Mouse (Mus musculus) neural tube, embryonic 11.5 days (tissue): ENCODE measurements around the gene Cnot3. TPM values are rescaled to one million over a fixed set of nuclear protein-coding genes. Genes with fewer than 3 reads are reported as not detected.
"Not testable (repeated sequence)": the region's sequence is repeated elsewhere in the genome, so short reads cannot be mapped to it uniquely, and the experiment has no call there.

ENCODE experiments used
- ATAC-seq: fragments of 200-750 bp; cut with Nextera tagmentation; 2 replicates; pipeline ENCODE4 v1.8.0; 2017; ENCODE audit warnings: moderate number of reproducible peaks, mild to moderate bottlenecking, moderate TSS enrichment, moderate library complexity; ENCODE audit not compliant: insufficient read depth, low FRiP score, low TSS enrichment
- DNase-seq: peaks from one replicate; pipeline ENCODE4 v3.0.0-alpha.2; 2015; ENCODE audit warnings: low spot score
- H3K27ac ChIP-seq: fragments of 300-500 bp; sonication (generic); 2 replicates; pipeline ENCODE4 v1.5.1; 2014; ENCODE audit warnings: low read depth, mild to moderate bottlenecking, low read length
- H3K27me3 ChIP-seq: fragments of 300-500 bp; sonication (generic); 2 replicates; pipeline ENCODE4 v1.6.1; 2014; ENCODE audit warnings: mild to moderate bottlenecking, low read length, mixed read lengths; ENCODE audit not compliant: control insufficient read depth, insufficient read depth
- H3K36me3 ChIP-seq: fragments of 300-500 bp; sonication (generic); 2 replicates; pipeline ENCODE4 v1.6.1; 2014; ENCODE audit warnings: mild to moderate bottlenecking, low read length, moderate library complexity, mixed read lengths; ENCODE audit not compliant: control insufficient read depth, insufficient read depth
- H3K4me1 ChIP-seq: fragments of 300-500 bp; sonication (generic); 2 replicates; pipeline ENCODE4 v1.6.1; 2014; ENCODE audit warnings: low read length, mixed read lengths; ENCODE audit not compliant: control insufficient read depth, insufficient read depth
- H3K4me2 ChIP-seq: fragments of 300-500 bp; sonication (generic); 2 replicates; pipeline ENCODE4 v1.6.1; 2014; ENCODE audit warnings: low read depth, mild to moderate bottlenecking, moderate library complexity
- H3K4me3 ChIP-seq: fragments of 300-500 bp; sonication (generic); 2 replicates; pipeline ENCODE4 v1.5.1; 2014; ENCODE audit warnings: low read depth, low read length
- H3K9ac ChIP-seq: fragments of 300-500 bp; sonication (generic); 2 replicates; pipeline ENCODE4 v1.6.1; 2014; ENCODE audit warnings: mild to moderate bottlenecking, low read length
- H3K9me3 ChIP-seq: fragments of 300-500 bp; sonication (generic); 2 replicates; pipeline ENCODE4 v1.6.1; 2016; ENCODE audit warnings: low read length; ENCODE audit not compliant: control insufficient read depth
- WGBS: fragments of 180-500 bp; shearing (Covaris S2); extraction: QIAGEN DNeasy Blood & Tissue Kit; methylation state at CpG from one replicate; pipeline ENCODE4 v1.1.7; 2014; 5-methylcytosine and 5-hydroxymethylcytosine counted together
- polyA plus RNA-seq: library from polyadenylated mRNA; unstranded; fragments of >200 nt; fragmentation: Nextera tagmentation; extraction: Ambion mirVana; gene quantifications from 2 replicates; pipeline ENCODE4 v1.2.1, GENCODE M21; 2014

Cnot3 gene
- polyA plus RNA-seq, 1 experiment from 2014 or later, result 75.4 TPM

- DNase-seq, result no peak
- Histone ChIP-seq H3K4me3 (no peak overlapping the region), H3K9me3 (no peaks in the 10 kb centered on the region), H3K27me3 (no peaks in the 10 kb centered on the region), H3K36me3 (peaks cover 4% of the 10 kb centered on the region), H3K9ac (no peak overlapping the region), H3K4me2 (no peak overlapping the region), H3K27ac (no peak overlapping the region), H3K4me1 (0 out of 2 replicates have a peak, but pooled peaks cover 6% of the 10 kb centered on the region)
- ATAC-seq, result no peak
- WGBS, result 94% methylated on average over 6 of the region's 6 CpGs
Measured at GRCm38 (mm10) chr7:3698471-3698870, 53.4 kb downstream of the Cnot3 start.

DNA sequence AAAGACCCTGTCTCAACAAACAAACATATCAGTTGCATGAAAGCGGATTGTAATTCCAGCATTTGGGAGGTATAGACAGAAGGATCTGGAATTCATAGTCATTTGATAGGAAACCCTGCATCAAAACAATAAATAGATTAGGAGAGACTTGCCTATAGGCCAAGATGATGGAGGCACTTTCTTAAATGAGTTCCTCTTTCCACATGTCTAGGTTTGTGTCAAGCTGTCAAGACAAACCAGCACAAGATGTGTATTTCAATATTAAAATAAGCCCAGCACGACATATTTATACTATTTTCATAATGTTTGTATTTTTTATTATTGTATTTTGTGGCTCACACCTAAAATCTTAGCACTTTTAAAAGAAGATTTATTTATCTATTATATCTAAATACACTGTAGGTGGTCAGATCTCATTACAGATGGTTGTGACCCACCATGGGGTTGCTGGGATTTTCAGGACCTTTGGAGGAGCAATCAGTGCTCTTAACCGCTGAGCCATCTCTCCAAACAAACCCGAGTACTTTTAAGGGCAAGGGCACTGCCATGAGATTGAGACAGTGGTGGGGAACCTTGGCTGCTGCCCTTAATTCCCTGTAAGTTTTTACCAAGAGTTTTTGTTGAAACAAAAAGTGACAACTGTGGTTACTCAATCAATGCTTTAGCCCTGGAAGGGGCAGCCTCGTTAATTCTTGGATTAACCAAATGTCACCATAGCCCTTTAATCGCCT lies 58.2 kb downstream of the Cnot3 start:
- H3K9me3 ChIP-seq, result no peaks in the 10 kb centered on the region
- H3K27me3 ChIP-seq, result no peaks in the 10 kb centered on the region
- peaks cover 7% of the 10 kb centered on the region for H3K36me3 ChIP-seq
- H3K4me2 ChIP-seq, result peak overlapping the region; percentile 44
- no peak overlapping the region for H3K27ac ChIP-seq
- peak overlapping the region; percentile 86 for H3K9ac ChIP-seq
- WGBS, result 21% methylated on average over 6 of the region's 6 CpGs
- DNase-seq (no peak), ATAC-seq (peak; percentile 28)
- peaks cover 5% of the 10 kb centered on the region for H3K4me1 ChIP-seq
- peak overlapping the region; percentile 92 for H3K4me3 ChIP-seq

GRCm38 (mm10) chr7:3703879-3704441 lies 58.9 kb downstream of the Cnot3 start, which contains the start of gene Rps9:
Gene Rps9 (plus strand): TSS chr7:3703993.
- peak within 1 kb of the TSS; percentile 92 for H3K4me3 ChIP-seq
- 2% methylated on average over 42 of the region's 42 CpGs for WGBS
- H3K4me2 ChIP-seq, result peak within 1 kb of the TSS; percentile 96
- ATAC-seq (peak; percentile 95), DNase-seq (peak; percentile 94)
- H3K27ac ChIP-seq, result peak within 1 kb of the TSS; percentile 67
- H3K9me3 ChIP-seq, result no peaks in the 10 kb centered on the region
- H3K36me3 ChIP-seq, result peaks cover 7% of the 10 kb centered on the region
- peak within 1 kb of the TSS; percentile 86 for H3K9ac ChIP-seq
- H3K4me1 ChIP-seq, result peaks cover 5% of the 10 kb centered on the region
- no peaks in the 10 kb centered on the region for H3K27me3 ChIP-seq

DNA sequence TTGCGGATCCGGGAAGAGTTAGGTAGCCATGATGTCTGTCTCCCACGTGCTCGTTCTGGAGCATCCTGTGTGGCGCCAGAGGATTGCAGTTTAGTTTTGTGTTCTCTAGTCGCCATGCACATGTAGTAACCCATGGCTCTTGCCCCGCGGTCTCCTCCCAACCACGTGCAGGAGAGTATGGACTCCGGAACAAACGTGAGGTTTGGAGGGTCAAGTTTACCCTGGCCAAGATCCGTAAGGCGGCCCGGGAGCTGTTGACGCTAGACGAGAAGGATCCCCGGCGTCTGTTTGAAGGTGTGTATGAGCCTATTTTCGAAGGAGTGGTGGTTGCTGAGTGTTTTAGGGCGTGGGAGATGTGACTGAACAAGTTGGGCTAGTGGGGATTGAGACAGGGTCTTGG lies 59.4 kb downstream of the Cnot3 start:
- Histone ChIP-seq H3K27ac (peak overlapping the region; percentile 67), H3K27me3 (no peaks in the 10 kb centered on the region), H3K9ac (peak overlapping the region; percentile 86), H3K4me3 (peak overlapping the region; percentile 92), H3K4me2 (peak overlapping the region; percentile 96), H3K9me3 (no peaks in the 10 kb centered on the region), H3K4me1 (peaks cover 5% of the 10 kb centered on the region), H3K36me3 (peaks cover 5% of the 10 kb centered on the region)
- WGBS, result under 1% methylated on average over 20 of the region's 20 CpGs
- DNase-seq, result no peak
- ATAC-seq, result peak; percentile 42

DNA sequence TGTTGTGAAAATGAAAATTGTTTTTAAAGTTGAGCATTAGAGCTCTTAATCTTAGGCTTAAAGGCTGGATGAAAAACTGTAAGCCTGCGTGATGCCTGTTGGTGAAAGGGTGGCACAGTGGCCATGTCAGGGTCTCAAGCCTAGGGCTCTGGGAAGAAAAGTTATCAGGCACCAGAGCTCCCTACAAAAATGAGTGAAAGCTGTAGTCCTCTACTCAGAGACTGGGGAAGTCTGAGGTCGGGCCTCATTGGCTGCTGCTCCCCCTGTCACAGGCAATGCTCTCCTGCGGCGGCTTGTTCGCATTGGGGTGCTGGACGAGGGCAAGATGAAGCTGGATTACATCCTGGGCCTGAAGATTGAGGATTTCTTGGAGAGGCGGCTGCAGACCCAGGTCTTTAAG lies 60.4 kb downstream of the Cnot3 start:
- WGBS, result 1% methylated on average over 6 of the region's 7 CpGs

DNA sequence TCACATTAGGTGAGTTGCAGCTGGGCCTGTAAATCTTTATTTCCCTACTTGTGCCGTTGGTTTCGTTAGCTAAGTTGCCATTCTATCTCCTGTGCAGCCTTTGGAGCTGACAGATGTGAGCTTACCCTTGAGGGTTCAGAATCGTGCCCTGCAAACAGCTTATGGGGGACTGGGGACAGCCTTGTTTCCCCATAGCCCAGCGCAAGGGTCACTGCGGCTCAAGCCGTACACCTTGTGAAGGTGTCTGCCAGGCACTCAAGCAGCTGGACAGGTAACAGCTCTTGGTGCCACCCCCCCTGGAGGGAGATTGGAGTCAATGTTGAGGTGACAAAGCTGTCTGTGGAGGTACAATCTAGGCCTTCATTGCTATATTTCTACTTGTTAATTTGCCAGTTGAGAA lies 60.8 kb downstream of the Cnot3 start:
- no peak overlapping the region for H3K27ac ChIP-seq
- peak overlapping the region; percentile 92 for H3K4me3 ChIP-seq
- H3K9ac ChIP-seq, result peak overlapping the region; percentile 86
- WGBS, result 38% methylated on average over 6 of the region's 6 CpGs
- peaks cover 5% of the 10 kb centered on the region for H3K4me1 ChIP-seq
- ATAC-seq, result no peak
- peaks cover 3% of the 10 kb centered on the region; the same call in 1 of the 2 replicates for H3K36me3 ChIP-seq
- H3K9me3 ChIP-seq, result no peaks in the 10 kb centered on the region
- no peaks in the 10 kb centered on the region for H3K27me3 ChIP-seq
- H3K4me2 ChIP-seq, result peak overlapping the region; percentile 96
- no peak for DNase-seq

More for the DNA sequence above, 60.4 kb downstream of the Cnot3 start:
- peak overlapping the region; percentile 96 for H3K4me2 ChIP-seq
- not testable (repeated sequence) for H3K27me3 ChIP-seq, H3K4me1 ChIP-seq, H3K9me3 ChIP-seq, DNase-seq, H3K36me3 ChIP-seq, ATAC-seq, H3K27ac ChIP-seq
- peak overlapping the region; percentile 86 for H3K9ac ChIP-seq
- H3K4me3 ChIP-seq, result peak overlapping the region; percentile 92

DNA sequence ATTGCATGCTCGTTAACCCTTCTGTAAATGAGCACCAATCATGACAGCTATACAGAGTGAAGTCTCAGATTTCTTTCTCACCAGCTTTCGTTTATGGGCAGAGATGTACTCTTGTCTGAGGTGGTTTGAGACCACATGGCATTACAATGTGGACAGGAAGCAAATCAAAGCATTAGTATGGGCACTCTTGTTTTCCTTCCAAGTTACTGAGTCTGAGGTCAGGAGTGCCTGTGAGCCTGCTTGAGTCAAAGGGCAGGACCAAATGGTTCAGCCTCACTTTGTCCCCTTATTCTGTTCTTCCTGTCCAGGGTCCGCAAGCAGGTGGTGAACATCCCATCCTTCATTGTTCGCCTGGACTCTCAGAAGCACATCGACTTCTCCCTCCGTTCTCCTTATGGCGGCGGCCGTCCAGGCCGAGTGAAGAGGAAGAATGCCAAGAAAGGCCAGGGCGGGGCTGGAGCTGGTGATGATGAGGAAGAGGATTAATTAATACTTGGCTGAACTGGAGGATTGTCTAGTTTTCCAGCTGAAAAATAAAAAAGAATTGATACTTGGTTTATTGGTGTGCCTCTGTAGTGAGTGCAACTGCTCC lies 61.4 kb downstream of the Cnot3 start:
- peaks cover 5% of the 10 kb centered on the region for H3K4me1 ChIP-seq
- ATAC-seq, result no peak
- DNase-seq, result no peak
- H3K36me3 ChIP-seq, result peaks cover 3% of the 10 kb centered on the region; the same call in 1 of the 2 replicates
- WGBS, result 63% methylated on average over 11 of the region's 11 CpGs
- no peak overlapping the region for H3K27ac ChIP-seq
- peak overlapping the region; percentile 92 for H3K4me3 ChIP-seq
- H3K27me3 ChIP-seq, result no peaks in the 10 kb centered on the region
- H3K4me2 ChIP-seq, result peak overlapping the region; percentile 96
- H3K9me3 ChIP-seq, result no peaks in the 10 kb centered on the region
- H3K9ac ChIP-seq, result peak overlapping the region; percentile 86

- WGBS, result 69% methylated on average over 4 of the region's 4 CpGs
- no peak overlapping the region for H3K27ac ChIP-seq
Measured at GRCm38 (mm10) chr7:3707027-3707426, 62.0 kb downstream of the Cnot3 start.

More at GRCm38 (mm10) chr7:3707027-3707426, 62.0 kb downstream of the Cnot3 start:
- no peak overlapping the region for H3K4me3 ChIP-seq
- peaks cover 3% of the 10 kb centered on the region; the same call in 1 of the 2 replicates for H3K36me3 ChIP-seq
- no peak overlapping the region for H3K4me2 ChIP-seq
- DNase-seq (no peak), ATAC-seq (no peak)
- peaks cover 5% of the 10 kb centered on the region for H3K4me1 ChIP-seq
- H3K27me3 ChIP-seq, result no peaks in the 10 kb centered on the region
- H3K9me3 ChIP-seq, result no peaks in the 10 kb centered on the region
- H3K9ac ChIP-seq, result no peak overlapping the region
